In genomic region chr10:9334245-9334845, GRCm38 (mm10) we compare ENCODE assay signal across 20 mouse cellular contexts.
A peak's percentile ranks its signal among the peaks of the same experiment; 100 is the strongest.
DNase-seq lines count a peak whose midpoint lies in the region; ATAC-seq and TF ChIP-seq lines count a peak whose summit lies in the region.
"Had no signal": no experiment of that assay in that cellular context is flagged by ENCODE, and none has a peak within 500 bp of the region (broad histone marks: within the 10 kb centered on the region; RNA-seq: fewer than 3 reads in every experiment).

No protein-coding gene starts in this region.

- 33% methylated on average over 10 of the region's 10 CpGs for WGBS in cerebellum, adult 2 months
- WGBS in hindbrain, embryonic 12.5 days: 65% methylated on average over 10 of the region's 10 CpGs
- 75% methylated on average over 10 of the region's 10 CpGs for WGBS in hindbrain, embryonic 10.5 days
- WGBS in embryonic facial prominence, embryonic 14.5 days: 52% methylated on average over 10 of the region's 10 CpGs
- WGBS in midbrain, embryonic 15.5 days: 33% methylated on average over 10 of the region's 10 CpGs

- H3K9me3 ChIP-seq in hindbrain, embryonic 12.5 days (replicated peaks): no peaks in the 10 kb centered on the region
- H3K9me3 ChIP-seq in hindbrain, embryonic 10.5 days: 0 out of 2 replicates have a peak, but pooled peaks cover 2% of the 10 kb centered on the region
- no peaks in the 10 kb centered on the region for H3K9me3 ChIP-seq in embryonic facial prominence, embryonic 14.5 days (ENCODE audit: control insufficient read depth, low read length)
- H3K9me3 ChIP-seq in midbrain, embryonic 15.5 days: no peaks in the 10 kb centered on the region
- H3K9me3 ChIP-seq: heart, embryonic 10.5 days; stomach, embryonic 15.5 days had no signal

- no peaks in the 10 kb centered on the region for H3K36me3 ChIP-seq in hindbrain, embryonic 12.5 days
- H3K36me3 ChIP-seq in hindbrain, embryonic 10.5 days: no peaks in the 10 kb centered on the region
- no peaks in the 10 kb centered on the region for H3K36me3 ChIP-seq in embryonic facial prominence, embryonic 14.5 days (ENCODE audit: control insufficient read depth, insufficient read depth, low read length)
- H3K36me3 ChIP-seq in midbrain, embryonic 15.5 days (replicated peaks): no peaks in the 10 kb centered on the region
- H3K36me3 ChIP-seq: heart, embryonic 10.5 days; stomach, embryonic 15.5 days had no signal

- no peak for TF ChIP-seq POLR2A in cerebellum, adult 2 months (IDR thresholded peaks at IDR 0.05; ENCODE audit: borderline replicate concordance, insufficient read depth, low read length)

- H3K9ac ChIP-seq in hindbrain, embryonic 12.5 days: no peak overlapping the region
- no peak overlapping the region for H3K9ac ChIP-seq in embryonic facial prominence, embryonic 14.5 days (ENCODE audit: low read depth, low read length)
- H3K9ac ChIP-seq in midbrain, embryonic 15.5 days: no peak overlapping the region
- H3K9ac ChIP-seq: stomach, embryonic 15.5 days had no signal

- no peak overlapping the region for H3K4me3 ChIP-seq in cerebellum, adult 2 months (replicated peaks; ENCODE audit: insufficient read depth, low read depth, low read length)
- H3K4me3 ChIP-seq in hindbrain, embryonic 12.5 days: no peak overlapping the region
- no peak overlapping the region for H3K4me3 ChIP-seq in hindbrain, embryonic 10.5 days
- no peak overlapping the region for H3K4me3 ChIP-seq in embryonic facial prominence, embryonic 14.5 days (ENCODE audit: low read depth, low read length)
- H3K4me3 ChIP-seq in midbrain, embryonic 15.5 days: no peak overlapping the region
- H3K4me3 ChIP-seq: heart, embryonic 10.5 days; stomach, embryonic 15.5 days had no signal

- H3K4me1 ChIP-seq in cerebellum, adult 2 months (ENCODE audit: control insufficient read depth, insufficient read depth, low read length): no peaks in the 10 kb centered on the region
- peaks cover 26% of the 10 kb centered on the region for H3K4me1 ChIP-seq in hindbrain, embryonic 12.5 days
- H3K4me1 ChIP-seq in hindbrain, embryonic 10.5 days (replicated peaks): peaks cover 42% of the 10 kb centered on the region
- no peaks in the 10 kb centered on the region for H3K4me1 ChIP-seq in embryonic facial prominence, embryonic 14.5 days (ENCODE audit: control insufficient read depth, insufficient read depth, low read length)
- peaks cover 23% of the 10 kb centered on the region for H3K4me1 ChIP-seq in midbrain, embryonic 15.5 days
- H3K4me1 ChIP-seq: heart, embryonic 10.5 days; stomach, embryonic 15.5 days had no signal

- no peak overlapping the region for H3K27ac ChIP-seq in cerebellum, adult 2 months (ENCODE audit: insufficient read depth, low read length)
- H3K27ac ChIP-seq in hindbrain, embryonic 12.5 days: no peak overlapping the region
- H3K27ac ChIP-seq in hindbrain, embryonic 10.5 days: no peak overlapping the region
- no peak overlapping the region for H3K27ac ChIP-seq in embryonic facial prominence, embryonic 14.5 days (replicated peaks; ENCODE audit: low read depth, low read length)
- H3K27ac ChIP-seq in midbrain, embryonic 15.5 days: peak overlapping the region; percentile 40; the same call in 1 of the 2 replicates
- H3K27ac ChIP-seq: heart, embryonic 10.5 days; stomach, embryonic 15.5 days had no signal

- no peak for TF ChIP-seq CTCF in cerebellum, adult 2 months (IDR thresholded peaks at IDR 0.05; ENCODE audit: borderline replicate concordance, insufficient read depth, low read depth, low read length)

- DNase-seq in cerebellum, postnatal 10 days: peak; percentile 36 to 41
- DNase-seq in cerebellum, adult 2 months: no peak
- DNase-seq in hindbrain, embryonic 10.5 days (ENCODE audit: low spot score): no peak
- peak; percentile 44 for DNase-seq in embryonic facial prominence, embryonic 14.5 days (ENCODE audit: low spot score)
- DNase-seq in thymus, postnatal 10 days (ENCODE audit: low spot score in 2 of 2): no peak
- no peak for DNase-seq in kidney, postnatal 36 days
- DNase-seq: cerebellum, postnatal 25 days; gastrocnemius, postnatal 36 days; kidney, adult 11 months; left cerebral cortex, postnatal 4 days; liver; retina, postnatal 1 day; thymus, adult 18-20 months had no signal

- H3K4me2 ChIP-seq in hindbrain, embryonic 12.5 days (replicated peaks): no peak overlapping the region
- H3K4me2 ChIP-seq in embryonic facial prominence, embryonic 14.5 days (ENCODE audit: low read depth, low read length): no peak overlapping the region
- H3K4me2 ChIP-seq in midbrain, embryonic 15.5 days: peak overlapping the region; percentile 9
- H3K4me2 ChIP-seq: stomach, embryonic 15.5 days had no signal

- no peaks in the 10 kb centered on the region for H3K27me3 ChIP-seq in cerebellum, adult 2 months (ENCODE audit: control insufficient read depth, insufficient read depth, low read length)
- no peaks in the 10 kb centered on the region for H3K27me3 ChIP-seq in hindbrain, embryonic 12.5 days
- H3K27me3 ChIP-seq in hindbrain, embryonic 10.5 days (ENCODE audit: insufficient read depth, poor library complexity, severe bottlenecking): no peaks in the 10 kb centered on the region
- no peaks in the 10 kb centered on the region for H3K27me3 ChIP-seq in embryonic facial prominence, embryonic 14.5 days (replicated peaks; ENCODE audit: control insufficient read depth, insufficient read depth, low read length)
- no peaks in the 10 kb centered on the region for H3K27me3 ChIP-seq in midbrain, embryonic 15.5 days (replicated peaks)
- H3K27me3 ChIP-seq: stomach, embryonic 15.5 days had no signal

- ATAC-seq in hindbrain, embryonic 12.5 days (ENCODE audit: low FRiP score): peak; percentile 59; the same call in 1 of the 2 replicates
- peak; percentile 76; the same call in 1 of the 2 replicates for ATAC-seq in embryonic facial prominence, embryonic 14.5 days (ENCODE audit: low read depth)
- ATAC-seq in midbrain, embryonic 15.5 days (replicated peaks): peak; percentile 83
- ATAC-seq: activated CD4-positive, CD25-positive, alpha-beta regulatory T cell, adult 4 months; CD4-positive, CD25-positive, alpha-beta regulatory T cell, adult 4 months; lung, postnatal 0 days had no signal

Comparison
In these comparisons a context has a peak if more than half of its experiments do, and no peak if none do; other contexts are left out.
1. DNase-seq: peak in cerebellum, postnatal 10 days (2 of 2) and embryonic facial prominence, embryonic 14.5 days (single experiment); none in cerebellum, adult 2 months (0 of 2), hindbrain, embryonic 10.5 days (single experiment), thymus, postnatal 10 days (0 of 2) and kidney, postnatal 36 days (0 of 2).
2. Peak in every context shown above with its lines, with median percentiles within 50 percentile points of each other: ATAC-seq.